Mouse (Mus musculus): ENCODE measurements around the gene Serpina1c. TPM values are rescaled to one million over a fixed set of nuclear protein-coding genes. Genes with fewer than 3 reads are reported as not detected.
"Not testable (repeated sequence)": the region's sequence is repeated elsewhere in the genome, so short reads cannot be mapped to it uniquely, and the experiment has no call there.

Gene Serpina1c
- polyA plus RNA-seq (2012; rRNA removed) = 0.84 and 0.85 TPM in 2 replicates

GRCm38 (mm10) chr12:103904837-103905340, at the start of gene Serpina1c:
Gene Serpina1c, minus strand, starts transcription at chr12:103904887.
- not testable (repeated sequence) for H3K4me3 ChIP-seq (ENCODE audit: control insufficient read depth, low read depth, low read length); H3K4me1 ChIP-seq (ENCODE audit: control insufficient read depth, insufficient read depth, low read length); H3K36me3 ChIP-seq (ENCODE audit: control insufficient read depth, insufficient read depth, low read length); H3K27me3 ChIP-seq (ENCODE audit: control insufficient read depth, insufficient read depth, low read length); H3K27ac ChIP-seq (ENCODE audit: control insufficient read depth, insufficient read depth, low read depth, low read length)

- not testable (repeated sequence) for H3K4me3 ChIP-seq (ENCODE audit: control insufficient read depth, low read depth, low read length); H3K36me3 ChIP-seq (ENCODE audit: control insufficient read depth, insufficient read depth, low read length); H3K27me3 ChIP-seq (ENCODE audit: control insufficient read depth, insufficient read depth, low read length); H3K4me1 ChIP-seq (ENCODE audit: control insufficient read depth, insufficient read depth, low read length); H3K27ac ChIP-seq (ENCODE audit: control insufficient read depth, insufficient read depth, low read depth, low read length)
These were observed 48.3 kb upstream of the Serpina1c start for GRCm38 (mm10) chr12:103952972-103953371.

- Histone ChIP-seq H3K27me3 (ENCODE audit: control insufficient read depth, insufficient read depth, low read length) (no peaks in the 10 kb centered on the region), H3K4me3 (ENCODE audit: control insufficient read depth, low read depth, low read length) (no peak overlapping the region), H3K27ac (ENCODE audit: control insufficient read depth, insufficient read depth, low read depth, low read length) (no peak overlapping the region), H3K36me3 (ENCODE audit: control insufficient read depth, insufficient read depth, low read length) (no peaks in the 10 kb centered on the region), H3K4me1 (ENCODE audit: control insufficient read depth, insufficient read depth, low read length) (no peaks in the 10 kb centered on the region)
- TF ChIP-seq POLR2A (IDR thresholded peaks at IDR 0.05; ENCODE audit: control insufficient read depth, low read depth, low read length) (no peak), CTCF (IDR thresholded peaks at IDR 0.05; ENCODE audit: control insufficient read depth, insufficient read depth, insufficient replicate concordance, low read depth, low read length) (no peak)
These were observed 41.6 kb upstream of the Serpina1c start for GRCm38 (mm10) chr12:103946243-103946642.

DNA sequence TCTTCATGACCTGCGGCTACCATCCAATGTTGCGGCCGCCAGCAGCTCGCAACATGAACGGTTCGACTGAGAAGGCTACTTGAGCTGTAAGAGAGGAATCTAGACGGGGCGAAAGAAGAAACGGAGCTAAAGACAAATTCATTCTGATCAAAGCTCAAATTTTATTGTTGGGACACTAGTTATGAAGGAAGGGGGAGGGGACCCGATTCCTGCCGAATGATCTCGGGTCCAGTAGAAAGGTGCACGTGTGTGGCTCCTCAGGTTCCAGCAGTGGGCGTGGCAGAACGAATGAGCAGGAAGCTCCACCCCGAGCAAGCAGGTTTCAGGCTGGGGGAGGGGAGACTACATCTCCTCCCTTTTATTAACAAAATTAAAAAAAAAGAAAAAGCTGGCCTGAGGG, 4.5 kb upstream of the Serpina1c start:
- H3K27ac ChIP-seq (ENCODE audit: control insufficient read depth, insufficient read depth, low read depth, low read length); H3K4me1 ChIP-seq (ENCODE audit: control insufficient read depth, insufficient read depth, low read length); H3K4me3 ChIP-seq (ENCODE audit: control insufficient read depth, low read depth, low read length); H3K27me3 ChIP-seq (ENCODE audit: control insufficient read depth, insufficient read depth, low read length); H3K36me3 ChIP-seq (ENCODE audit: control insufficient read depth, insufficient read depth, low read length): not testable (repeated sequence)

GRCm38 (mm10) chr12:103907746-103908145, 3.1 kb upstream of the Serpina1c start:
- H3K36me3 ChIP-seq (ENCODE audit: control insufficient read depth, insufficient read depth, low read length); H3K4me3 ChIP-seq (ENCODE audit: control insufficient read depth, low read depth, low read length); H3K27me3 ChIP-seq (ENCODE audit: control insufficient read depth, insufficient read depth, low read length); H3K4me1 ChIP-seq (ENCODE audit: control insufficient read depth, insufficient read depth, low read length); H3K27ac ChIP-seq (ENCODE audit: control insufficient read depth, insufficient read depth, low read depth, low read length): not testable (repeated sequence)

DNA sequence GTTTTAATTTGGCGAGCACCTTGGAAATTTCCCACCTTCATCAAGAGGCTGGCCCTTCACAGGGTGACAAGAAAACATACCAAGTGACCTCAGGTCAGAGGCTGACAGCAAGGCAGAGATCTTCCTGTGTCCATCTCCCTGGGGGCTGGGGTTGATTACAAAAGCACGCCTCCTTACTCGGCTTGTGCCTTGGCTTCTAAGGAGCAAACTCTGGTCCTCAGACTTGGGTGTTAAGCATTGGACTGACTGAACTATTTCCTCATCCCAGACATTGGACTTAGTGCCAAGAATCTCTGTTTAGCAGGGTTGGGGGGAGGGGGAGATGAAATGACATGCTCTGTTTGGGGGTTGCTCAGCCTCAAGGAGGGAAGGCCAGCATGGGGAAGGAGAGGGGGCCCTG, 2.8 kb downstream of the Serpina1c start:
- not testable (repeated sequence) for H3K4me3 ChIP-seq (ENCODE audit: control insufficient read depth, low read depth, low read length); H3K4me1 ChIP-seq (ENCODE audit: control insufficient read depth, insufficient read depth, low read length); H3K27ac ChIP-seq (ENCODE audit: control insufficient read depth, insufficient read depth, low read depth, low read length); H3K27me3 ChIP-seq (ENCODE audit: control insufficient read depth, insufficient read depth, low read length); H3K36me3 ChIP-seq (ENCODE audit: control insufficient read depth, insufficient read depth, low read length)

- H3K4me1 ChIP-seq (ENCODE audit: control insufficient read depth, insufficient read depth, low read length); H3K27me3 ChIP-seq (ENCODE audit: control insufficient read depth, insufficient read depth, low read length); H3K27ac ChIP-seq (ENCODE audit: control insufficient read depth, insufficient read depth, low read depth, low read length); H3K36me3 ChIP-seq (ENCODE audit: control insufficient read depth, insufficient read depth, low read length); H3K4me3 ChIP-seq (ENCODE audit: control insufficient read depth, low read depth, low read length): not testable (repeated sequence)
These were observed 37.8 kb downstream of the Serpina1c start for GRCm38 (mm10) chr12:103866873-103867272.

- H3K4me1 ChIP-seq (ENCODE audit: control insufficient read depth, insufficient read depth, low read length); H3K4me3 ChIP-seq (ENCODE audit: control insufficient read depth, low read depth, low read length); H3K27me3 ChIP-seq (ENCODE audit: control insufficient read depth, insufficient read depth, low read length); H3K27ac ChIP-seq (ENCODE audit: control insufficient read depth, insufficient read depth, low read depth, low read length); H3K36me3 ChIP-seq (ENCODE audit: control insufficient read depth, insufficient read depth, low read length): not testable (repeated sequence)
These were observed 41.3 kb downstream of the Serpina1c start, which contains the start of gene Serpina1a for GRCm38 (mm10) chr12:103863101-103863974. Gene Serpina1a, minus strand, starts transcription at chr12:103863562.

All from testis, adult 2 months (tissue).